In the genomic region with DNA sequence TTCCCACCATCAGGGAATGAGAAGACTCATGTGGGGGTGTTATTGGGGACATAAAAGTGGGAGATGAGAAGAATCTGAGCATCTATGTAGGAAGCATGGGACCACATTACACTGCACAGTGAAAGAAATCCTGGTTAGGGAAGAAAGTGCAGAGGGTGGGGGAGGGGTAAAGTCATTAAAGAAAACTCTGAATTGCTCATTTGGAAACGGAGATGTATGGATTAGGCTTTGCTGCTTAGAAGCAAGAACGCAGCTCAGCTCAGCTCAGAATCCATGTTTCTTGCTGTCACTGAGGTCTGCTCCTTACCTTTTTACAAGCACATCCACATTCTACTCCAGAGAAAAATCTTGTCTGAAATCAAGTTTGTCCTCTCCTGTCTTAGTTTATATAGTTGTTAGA, we compare ENCODE assay signal across 18 mouse cellular contexts.
DNase-seq lines count a peak whose midpoint lies in the region; ATAC-seq lines count a peak whose summit lies in the region.
"Had no signal": no experiment of that assay in that cellular context is flagged by ENCODE, and none has a peak within 500 bp of the region (broad histone marks: within the 10 kb centered on the region; RNA-seq: fewer than 3 reads in every experiment).

No protein-coding gene starts in this region.

- H3K9ac ChIP-seq in hindbrain, embryonic 12.5 days: no peak overlapping the region
- H3K9ac ChIP-seq in hindbrain, embryonic 11.5 days (ENCODE audit: low read depth, low read length): no peak overlapping the region
- H3K9ac ChIP-seq in neural tube, embryonic 13.5 days: no peak overlapping the region
- H3K9ac ChIP-seq in hindbrain, embryonic 15.5 days: no peak overlapping the region
- H3K9ac ChIP-seq: kidney, embryonic 15.5 days; limb, embryonic 13.5 days; liver, embryonic 14.5 days; stomach, embryonic 15.5 days had no signal

- H3K4me1 ChIP-seq in hindbrain, embryonic 12.5 days: no peaks in the 10 kb centered on the region
- H3K4me1 ChIP-seq in hindbrain, embryonic 11.5 days (replicated peaks; ENCODE audit: control insufficient read depth, insufficient read depth, low read length): no peaks in the 10 kb centered on the region
- H3K4me1 ChIP-seq in neural tube, embryonic 13.5 days (replicated peaks): peaks cover 6% of the 10 kb centered on the region; the same call in 1 of the 2 replicates
- H3K4me1 ChIP-seq in hindbrain, embryonic 15.5 days (replicated peaks): 0 out of 2 replicates have a peak, but pooled peaks cover 3% of the 10 kb centered on the region
- H3K4me1 ChIP-seq: kidney, embryonic 15.5 days; megakaryocyte, embryonic 14.5 days; stomach, embryonic 15.5 days had no signal

- 28% methylated on average over 2 of the region's 2 CpGs for WGBS in hindbrain, embryonic 12.5 days
- 42% methylated on average over 2 of the region's 2 CpGs for WGBS in hindbrain, embryonic 11.5 days
- 13% methylated on average over 2 of the region's 2 CpGs for WGBS in neural tube, embryonic 13.5 days
- WGBS in hindbrain, embryonic 15.5 days: 28% methylated on average over 2 of the region's 2 CpGs

- 0 out of 2 replicates have a peak, but pooled peaks have one; percentile 64 for ATAC-seq in hindbrain, embryonic 12.5 days (ENCODE audit: low FRiP score)
- no peak for ATAC-seq in hindbrain, embryonic 11.5 days (ENCODE audit: low FRiP score)
- peak; percentile 69 for ATAC-seq in neural tube, embryonic 13.5 days (ENCODE audit: low read depth)
- ATAC-seq in hindbrain, embryonic 15.5 days (ENCODE audit: low FRiP score, low read depth): peak; percentile 29; the same call in 1 of the 2 replicates
- ATAC-seq: intestine, embryonic 16.5 days had no signal

- DNase-seq in hindbrain, embryonic 11.5 days (ENCODE audit: low spot score): no peak
- no peak for DNase-seq in neural tube, embryonic 10.5 days (ENCODE audit: extremely low spot score, low spot score)
- no peak for DNase-seq in layer of hippocampus, adult 9-11 months
- DNase-seq in urinary bladder, postnatal 10 days (ENCODE audit: low spot score): no peak
- DNase-seq: thymus, adult 18-20 months; thymus, postnatal 4 days had no signal

- H3K4me2 ChIP-seq in hindbrain, embryonic 12.5 days (replicated peaks): no peak overlapping the region
- H3K4me2 ChIP-seq in hindbrain, embryonic 11.5 days (replicated peaks; ENCODE audit: low read depth, low read length): no peak overlapping the region
- no peak overlapping the region for H3K4me2 ChIP-seq in neural tube, embryonic 13.5 days
- 0 out of 2 replicates have a peak overlapping the region, but pooled peaks have one; percentile 4 for H3K4me2 ChIP-seq in hindbrain, embryonic 15.5 days
- H3K4me2 ChIP-seq: kidney, embryonic 15.5 days; limb, embryonic 13.5 days; stomach, embryonic 15.5 days had no signal

- H3K27me3 ChIP-seq in hindbrain, embryonic 12.5 days: no peaks in the 10 kb centered on the region
- no peaks in the 10 kb centered on the region for H3K27me3 ChIP-seq in hindbrain, embryonic 11.5 days (ENCODE audit: control insufficient read depth, insufficient read depth, low read length)
- H3K27me3 ChIP-seq in neural tube, embryonic 13.5 days: no peaks in the 10 kb centered on the region
- H3K27me3 ChIP-seq in hindbrain, embryonic 15.5 days: no peaks in the 10 kb centered on the region
- H3K27me3 ChIP-seq: CH12.LX; kidney, embryonic 15.5 days; limb, embryonic 13.5 days; megakaryocyte, embryonic 14.5 days; stomach, embryonic 15.5 days had no signal

- H3K4me3 ChIP-seq in hindbrain, embryonic 12.5 days: no peak overlapping the region
- H3K4me3 ChIP-seq in hindbrain, embryonic 11.5 days (ENCODE audit: low read depth, low read length): no peak overlapping the region
- no peak overlapping the region for H3K4me3 ChIP-seq in neural tube, embryonic 13.5 days
- no peak overlapping the region for H3K4me3 ChIP-seq in hindbrain, embryonic 15.5 days
- H3K4me3 ChIP-seq: erythroblast, embryonic 14.5 days; kidney, embryonic 15.5 days; limb, embryonic 13.5 days; megakaryocyte, embryonic 14.5 days; myocyte; stomach, embryonic 15.5 days had no signal

- no peaks in the 10 kb centered on the region for H3K9me3 ChIP-seq in hindbrain, embryonic 12.5 days (replicated peaks)
- no peaks in the 10 kb centered on the region for H3K9me3 ChIP-seq in hindbrain, embryonic 11.5 days (ENCODE audit: control insufficient read depth, low read length)
- H3K9me3 ChIP-seq in neural tube, embryonic 13.5 days: no peaks in the 10 kb centered on the region
- H3K9me3 ChIP-seq in hindbrain, embryonic 15.5 days: no peaks in the 10 kb centered on the region
- H3K9me3 ChIP-seq: kidney, embryonic 15.5 days; limb, embryonic 13.5 days; megakaryocyte, embryonic 14.5 days; stomach, embryonic 15.5 days had no signal

- H3K27ac ChIP-seq in hindbrain, embryonic 12.5 days: no peak overlapping the region
- H3K27ac ChIP-seq in hindbrain, embryonic 11.5 days (ENCODE audit: low read depth, low read length): no peak overlapping the region
- H3K27ac ChIP-seq in neural tube, embryonic 13.5 days (replicated peaks): peak overlapping the region; percentile 38; the same call in 1 of the 2 replicates
- no peak overlapping the region for H3K27ac ChIP-seq in hindbrain, embryonic 15.5 days (replicated peaks)
- H3K27ac ChIP-seq: kidney, embryonic 15.5 days; limb, embryonic 13.5 days; liver, embryonic 14.5 days; stomach, embryonic 15.5 days had no signal

- no peaks in the 10 kb centered on the region for H3K36me3 ChIP-seq in hindbrain, embryonic 12.5 days
- no peaks in the 10 kb centered on the region for H3K36me3 ChIP-seq in hindbrain, embryonic 11.5 days (ENCODE audit: control insufficient read depth, insufficient read depth, low read length)
- no peaks in the 10 kb centered on the region for H3K36me3 ChIP-seq in neural tube, embryonic 13.5 days
- H3K36me3 ChIP-seq in hindbrain, embryonic 15.5 days: no peaks in the 10 kb centered on the region
- H3K36me3 ChIP-seq: kidney, embryonic 15.5 days; limb, embryonic 13.5 days; stomach, embryonic 15.5 days had no signal
